Mouse (Mus musculus) ES-Bruce4 (cell line): ENCODE measurements around the gene Hecw2.

Experiments used
- CTCF ChIP-seq: IDR thresholded peaks from one replicate; pipeline ENCODE4 v1.8.1; 2011; ENCODE audit warnings: low read depth, low read length
- EP300 ChIP-seq: IDR thresholded peaks from 2 replicates; pipeline ENCODE4 v1.6.1; 2011; ENCODE audit warnings: low read depth, low read length; ENCODE audit not compliant: insufficient read depth

DNA sequence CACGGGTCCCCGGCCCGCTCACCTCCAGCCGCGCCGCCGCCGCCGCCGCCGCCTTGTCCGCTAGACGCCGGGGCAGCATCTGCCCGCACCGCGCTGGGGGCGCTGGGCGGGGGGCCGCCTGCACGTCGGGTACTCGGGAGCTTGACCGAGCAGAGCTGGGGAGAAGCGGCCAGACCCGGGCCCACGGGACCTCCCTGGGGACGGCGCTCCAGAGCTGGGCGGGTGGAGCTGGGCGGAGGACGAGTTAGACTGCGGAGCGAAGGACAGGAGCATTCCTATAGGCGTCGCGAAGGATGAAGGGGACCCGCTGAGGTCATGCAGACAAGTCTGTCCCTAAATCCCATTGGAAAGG is at the start of gene Hecw2:
- TF ChIP-seq CTCF, result no peak
- no peak for TF ChIP-seq EP300
